29 mouse cellular contexts compared by ENCODE assay signal in genomic region chr10:46349613-46350012, GRCm38 (mm10).
A peak's percentile ranks its signal among the peaks of the same experiment; 100 is the strongest.
DNase-seq lines count a peak whose midpoint lies in the region; ATAC-seq and TF ChIP-seq lines count a peak whose summit lies in the region.
"Had no signal": no experiment of that assay in that cellular context is flagged by ENCODE, and none has a peak within 500 bp of the region (broad histone marks: within the 10 kb centered on the region; RNA-seq: fewer than 3 reads in every experiment).

No protein-coding gene starts in this region.

- H3K9me3 ChIP-seq in hindbrain, embryonic 11.5 days (ENCODE audit: control insufficient read depth, low read length): no peaks in the 10 kb centered on the region
- no peaks in the 10 kb centered on the region for H3K9me3 ChIP-seq in hindbrain, embryonic 10.5 days
- H3K9me3 ChIP-seq in neural tube, embryonic 11.5 days (ENCODE audit: control insufficient read depth, low read length): no peaks in the 10 kb centered on the region
- no peaks in the 10 kb centered on the region for H3K9me3 ChIP-seq in hindbrain, postnatal 0 days (ENCODE audit: low read length)
- no peaks in the 10 kb centered on the region for H3K9me3 ChIP-seq in neural tube, embryonic 15.5 days (replicated peaks)
- H3K9me3 ChIP-seq: midbrain, embryonic 13.5 days had no signal

- ATAC-seq in hindbrain, embryonic 11.5 days (ENCODE audit: low FRiP score): peak; percentile 64; the same call in 1 of the 2 replicates
- ATAC-seq in neural tube, embryonic 11.5 days (ENCODE audit: insufficient read depth, low FRiP score, low TSS enrichment): peak; percentile 57; the same call in 1 of the 2 replicates
- ATAC-seq in hindbrain, postnatal 0 days: no peak
- ATAC-seq in neural tube, embryonic 15.5 days (ENCODE audit: low FRiP score): peak; percentile 53; the same call in 1 of the 2 replicates
- ATAC-seq: inflammation-experienced regulatory T-cells, adult 6 months had no signal

- WGBS in hindbrain, embryonic 11.5 days: 55% methylated on average over 4 of the region's 4 CpGs
- WGBS in hindbrain, embryonic 10.5 days: 59% methylated on average over 4 of the region's 4 CpGs
- WGBS in neural tube, embryonic 11.5 days: 40% methylated on average over 4 of the region's 4 CpGs
- WGBS in hindbrain, postnatal 0 days: 26% methylated on average over 4 of the region's 4 CpGs
- 20% methylated on average over 4 of the region's 4 CpGs for WGBS in neural tube, embryonic 15.5 days

- H3K36me3 ChIP-seq in hindbrain, embryonic 11.5 days (ENCODE audit: control insufficient read depth, insufficient read depth, low read length): no peaks in the 10 kb centered on the region
- H3K36me3 ChIP-seq in hindbrain, embryonic 10.5 days: no peaks in the 10 kb centered on the region
- H3K36me3 ChIP-seq in neural tube, embryonic 11.5 days (ENCODE audit: control insufficient read depth, insufficient read depth, low read length): no peaks in the 10 kb centered on the region
- no peaks in the 10 kb centered on the region for H3K36me3 ChIP-seq in hindbrain, postnatal 0 days (ENCODE audit: insufficient read depth, low read length)
- no peaks in the 10 kb centered on the region for H3K36me3 ChIP-seq in neural tube, embryonic 15.5 days
- H3K36me3 ChIP-seq: midbrain, embryonic 13.5 days had no signal

- no peak overlapping the region for H3K9ac ChIP-seq in hindbrain, embryonic 11.5 days (ENCODE audit: low read depth, low read length)
- H3K9ac ChIP-seq in neural tube, embryonic 11.5 days (ENCODE audit: low read length): no peak overlapping the region
- no peak overlapping the region for H3K9ac ChIP-seq in hindbrain, postnatal 0 days (replicated peaks; ENCODE audit: low read length)
- no peak overlapping the region for H3K9ac ChIP-seq in neural tube, embryonic 15.5 days (replicated peaks)
- H3K9ac ChIP-seq: liver, embryonic 14.5 days; midbrain, embryonic 13.5 days had no signal

- no peak for TF ChIP-seq CTCF in hindbrain, postnatal 0 days (IDR thresholded peaks at IDR 0.05; ENCODE audit: low read depth)

- no peaks in the 10 kb centered on the region for H3K4me1 ChIP-seq in hindbrain, embryonic 11.5 days (replicated peaks; ENCODE audit: control insufficient read depth, insufficient read depth, low read length)
- H3K4me1 ChIP-seq in hindbrain, embryonic 10.5 days (replicated peaks): peaks cover 13% of the 10 kb centered on the region
- H3K4me1 ChIP-seq in neural tube, embryonic 11.5 days (ENCODE audit: control insufficient read depth, insufficient read depth, low read length): no peaks in the 10 kb centered on the region
- no peaks in the 10 kb centered on the region for H3K4me1 ChIP-seq in hindbrain, postnatal 0 days (ENCODE audit: insufficient read depth, low read length)
- peaks cover 7% of the 10 kb centered on the region; the same call in 1 of the 2 replicates for H3K4me1 ChIP-seq in neural tube, embryonic 15.5 days

- DNase-seq in hindbrain, embryonic 11.5 days (ENCODE audit: low spot score): no peak
- no peak for DNase-seq in hindbrain, embryonic 10.5 days (ENCODE audit: low spot score)
- DNase-seq in neural tube, embryonic 11.5 days (ENCODE audit: low spot score): no peak
- DNase-seq in neural tube, embryonic 10.5 days (ENCODE audit: extremely low spot score, low spot score): no peak
- DNase-seq in hindbrain, postnatal 0 days (ENCODE audit: low spot score): peak; percentile 5
- no peak for DNase-seq in lung, postnatal 36 days
- no peak for DNase-seq in frontal cortex, postnatal 10 days (ENCODE audit: low spot score in 2 of 2)
- DNase-seq: adrenal gland, postnatal 25 days; B cell, adult 2 months; cerebellum, adult 18-20 months; cerebellum, postnatal 14 days; gastrocnemius, postnatal 25 days; heart, adult 18-20 months; heart, postnatal 36 days; kidney, adult 11 months; kidney, postnatal 14 days; layer of hippocampus, adult 9-11 months; liver; lung, adult 2 months; lung, postnatal 10 days; right cerebral cortex, postnatal 4 days; thymus, postnatal 4 days had no signal

- no peak overlapping the region for H3K4me3 ChIP-seq in hindbrain, embryonic 11.5 days (ENCODE audit: low read depth, low read length)
- no peak overlapping the region for H3K4me3 ChIP-seq in hindbrain, embryonic 10.5 days
- no peak overlapping the region for H3K4me3 ChIP-seq in neural tube, embryonic 11.5 days (ENCODE audit: low read depth, low read length)
- H3K4me3 ChIP-seq in hindbrain, postnatal 0 days (ENCODE audit: low read length): no peak overlapping the region
- H3K4me3 ChIP-seq in neural tube, embryonic 15.5 days (replicated peaks): no peak overlapping the region
- H3K4me3 ChIP-seq: erythroblast, embryonic 14.5 days; midbrain, embryonic 13.5 days; myocyte had no signal

- H3K27me3 ChIP-seq in hindbrain, embryonic 11.5 days (ENCODE audit: control insufficient read depth, insufficient read depth, low read length): no peaks in the 10 kb centered on the region
- no peaks in the 10 kb centered on the region for H3K27me3 ChIP-seq in hindbrain, embryonic 10.5 days (ENCODE audit: insufficient read depth, poor library complexity, severe bottlenecking)
- H3K27me3 ChIP-seq in neural tube, embryonic 11.5 days (ENCODE audit: control insufficient read depth, insufficient read depth, low read length): no peaks in the 10 kb centered on the region
- no peaks in the 10 kb centered on the region for H3K27me3 ChIP-seq in hindbrain, postnatal 0 days (ENCODE audit: insufficient read depth, low read length)
- no peaks in the 10 kb centered on the region for H3K27me3 ChIP-seq in neural tube, embryonic 15.5 days (replicated peaks)
- H3K27me3 ChIP-seq: midbrain, embryonic 13.5 days had no signal

- no peak overlapping the region for H3K4me2 ChIP-seq in hindbrain, embryonic 11.5 days (replicated peaks; ENCODE audit: low read depth, low read length)
- H3K4me2 ChIP-seq in neural tube, embryonic 11.5 days (ENCODE audit: low read depth): no peak overlapping the region
- H3K4me2 ChIP-seq in hindbrain, postnatal 0 days (ENCODE audit: low read depth, low read length): no peak overlapping the region
- no peak overlapping the region for H3K4me2 ChIP-seq in neural tube, embryonic 15.5 days
- H3K4me2 ChIP-seq: heart, embryonic 11.5 days; midbrain, embryonic 13.5 days had no signal

- H3K27ac ChIP-seq in hindbrain, embryonic 11.5 days (ENCODE audit: low read depth, low read length): no peak overlapping the region
- H3K27ac ChIP-seq in hindbrain, embryonic 10.5 days: no peak overlapping the region
- H3K27ac ChIP-seq in neural tube, embryonic 11.5 days (ENCODE audit: low read depth, low read length): no peak overlapping the region
- H3K27ac ChIP-seq in hindbrain, postnatal 0 days: no peak overlapping the region
- 0 out of 2 replicates have a peak overlapping the region, but pooled peaks have one; percentile 41 for H3K27ac ChIP-seq in neural tube, embryonic 15.5 days (replicated peaks)
- H3K27ac ChIP-seq: liver, embryonic 14.5 days; midbrain, embryonic 13.5 days had no signal
